Mouse (Mus musculus) testis, postnatal 14 days (tissue): ENCODE measurements at regions not wholly inside any gene's neighbourhood (a gene's known extent, or its start where the extent isn't known, plus 50 kb on each side); places are given as distances from the start of the nearest gene placed in this dataset.

Source experiments
- DNase-seq: peaks from one replicate; pipeline ENCODE4 v3.0.0; 2021; ENCODE audit warnings: low spot score

DNA sequence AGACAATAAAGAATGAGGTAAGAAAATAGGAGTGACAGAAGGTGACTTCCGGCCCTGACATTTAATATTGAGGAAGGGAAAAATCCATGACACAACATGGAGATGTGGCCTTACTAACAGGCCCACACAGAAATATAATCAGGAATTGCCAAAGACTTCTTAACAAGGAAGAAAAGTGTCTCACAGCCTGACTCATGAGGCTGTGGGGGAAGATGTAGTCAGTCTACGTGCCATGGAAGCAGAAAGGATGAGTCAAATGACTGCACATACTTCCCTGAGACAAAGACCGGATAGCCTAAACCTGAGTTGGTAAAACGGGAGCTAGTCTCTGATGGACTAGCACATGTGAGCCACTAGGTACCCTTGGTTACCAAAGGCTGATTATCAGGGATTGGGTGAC lies 257.4 kb upstream of the Spred2 start:
- DNase-seq, result no peak

GRCm38 (mm10) chr11:19670853-19671530 lies 253.2 kb upstream of the Spred2 start:
- DNase-seq, result peak; percentile 6

GRCm38 (mm10) chr11:19673012-19673411 lies 251.2 kb upstream of the Spred2 start:
- DNase-seq, result no peak

DNA sequence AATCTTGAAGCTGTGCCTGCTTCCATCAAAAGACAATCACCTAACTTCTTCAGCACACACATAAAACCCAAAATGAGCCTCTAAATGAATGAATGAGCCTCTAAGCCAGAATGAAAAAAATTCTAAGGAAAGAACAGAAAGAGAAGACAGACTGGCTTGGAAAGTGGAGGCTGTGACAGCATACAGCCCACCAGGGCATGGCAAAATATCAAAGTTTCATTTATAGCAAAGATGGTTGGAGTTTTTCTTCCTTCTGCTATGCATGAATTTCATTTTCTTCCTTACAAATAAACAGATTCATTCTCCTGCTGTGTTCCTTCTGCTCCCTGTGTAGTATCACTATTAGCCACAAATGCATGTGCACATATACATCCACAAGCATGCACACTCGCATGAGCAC lies 247.7 kb upstream of the Spred2 start:
- DNase-seq, result no peak

DNA sequence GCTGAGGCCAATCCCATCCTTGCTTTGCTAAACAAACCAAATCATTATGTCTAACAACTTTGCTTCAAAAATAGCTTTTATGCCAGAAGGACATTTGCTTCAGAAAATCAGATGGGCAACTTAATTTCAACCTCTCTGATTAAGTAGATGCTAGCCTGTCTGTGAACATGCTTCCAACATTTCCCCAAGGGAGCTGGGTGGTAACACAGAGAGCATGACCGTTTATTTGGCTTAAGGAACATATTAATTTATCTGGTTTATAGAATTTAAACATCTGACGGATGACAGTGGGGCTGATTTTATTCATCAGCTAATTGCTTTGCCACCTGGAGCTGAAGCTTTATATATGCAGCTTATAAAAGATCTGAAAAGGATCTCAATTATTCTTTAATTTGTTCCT lies 245.1 kb upstream of the Spred2 start:
- DNase-seq, result no peak

- DNase-seq, result no peak
These were observed 244.5 kb upstream of the Spred2 start for GRCm38 (mm10) chr11:19679669-19680068.

DNA sequence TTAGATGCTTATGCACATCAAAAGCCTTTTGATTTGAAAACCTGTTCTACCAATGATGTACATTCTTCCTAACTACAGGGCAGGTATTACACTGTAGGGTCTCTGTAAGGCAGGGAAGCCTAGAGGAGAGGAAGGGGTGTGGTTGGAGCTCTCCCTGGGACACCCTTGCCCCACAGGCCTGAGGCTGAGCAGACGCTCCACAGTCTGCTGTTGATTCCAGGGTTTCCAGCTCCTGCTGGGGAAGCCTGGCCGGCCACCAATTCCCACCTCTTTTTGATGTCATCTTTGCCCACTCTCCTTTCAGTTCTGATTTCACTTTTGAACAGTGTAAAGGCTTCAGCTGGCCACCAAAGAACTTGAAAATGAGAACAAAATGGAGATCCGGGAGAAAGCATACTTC lies 223.0 kb upstream of the Spred2 start:
- no peak for DNase-seq

GRCm38 (mm10) chr11:19708821-19709220 lies 215.4 kb upstream of the Spred2 start:
- no peak for DNase-seq

GRCm38 (mm10) chr11:19709337-19709736 lies 214.8 kb upstream of the Spred2 start:
- no peak for DNase-seq

- DNase-seq, result no peak
These were observed 211.1 kb upstream of the Spred2 start for GRCm38 (mm10) chr11:19713091-19713490.

DNA sequence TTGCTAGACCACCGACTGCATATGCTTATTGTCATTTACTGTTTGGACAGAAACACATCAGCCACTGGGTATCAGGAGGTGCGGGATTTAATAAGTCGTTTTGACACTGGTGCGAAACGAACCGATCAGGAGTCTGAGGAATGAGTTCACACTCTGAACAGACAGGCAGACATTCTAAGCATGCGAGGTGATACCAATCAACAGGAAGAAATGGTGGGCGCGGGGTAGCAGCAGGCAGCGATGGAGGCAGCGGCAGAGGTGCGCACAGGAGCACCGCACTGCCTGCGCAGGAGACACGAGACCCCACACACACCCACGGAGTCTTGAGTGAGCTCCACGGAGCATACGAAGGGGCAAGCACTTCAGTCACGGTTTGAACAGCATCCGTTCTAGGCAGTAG lies 210.6 kb upstream of the Spred2 start:
- no peak for DNase-seq

- no peak for DNase-seq
These were observed 210.0 kb upstream of the Spred2 start for GRCm38 (mm10) chr11:19714211-19714610.

GRCm38 (mm10) chr11:19714888-19715595 lies 209.1 kb upstream of the Spred2 start:
- DNase-seq, result no peak

GRCm38 (mm10) chr11:19718165-19718564 lies 206.0 kb upstream of the Spred2 start:
- DNase-seq, result no peak

GRCm38 (mm10) chr11:19729031-19729430 lies 195.1 kb upstream of the Spred2 start:
- no peak for DNase-seq

DNA sequence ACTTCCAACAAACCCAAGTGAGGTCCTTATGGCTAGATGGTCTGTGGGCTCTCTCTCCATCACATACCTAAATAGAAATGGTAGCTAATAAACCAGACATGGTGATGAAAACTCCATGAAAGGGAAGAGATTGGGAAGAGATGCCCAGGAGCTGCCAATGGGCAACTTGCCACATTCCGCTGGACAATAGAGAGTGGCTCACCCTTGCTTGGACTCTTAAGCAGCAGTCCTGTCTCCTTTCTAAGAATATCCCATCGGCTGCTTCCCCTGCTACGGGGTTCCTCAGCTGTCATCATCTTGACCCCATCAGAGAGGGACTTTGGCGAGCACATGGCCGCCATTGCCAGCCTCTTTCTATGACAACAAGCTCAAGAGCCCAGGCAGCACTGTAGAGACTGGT lies 193.4 kb upstream of the Spred2 start:
- DNase-seq, result no peak

DNA sequence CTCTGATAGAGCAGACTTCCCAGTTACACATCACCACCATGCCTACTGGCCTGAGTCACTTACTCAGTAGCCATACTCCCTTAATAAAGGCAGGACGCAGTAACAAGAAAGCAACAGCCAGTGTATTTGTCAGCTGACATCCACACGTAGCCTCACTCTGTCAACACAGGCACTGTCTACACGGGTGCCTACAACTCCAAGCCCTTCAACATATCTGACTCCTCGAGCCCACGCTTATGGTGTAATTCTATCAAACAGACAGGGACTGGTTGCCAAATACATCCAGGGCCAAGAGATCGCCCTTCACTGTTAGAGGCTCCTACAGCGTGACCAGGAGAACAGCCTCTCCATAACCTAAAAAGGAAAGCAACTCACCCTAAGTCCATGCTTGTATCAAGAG lies 188.1 kb upstream of the Spred2 start:
- DNase-seq, result no peak

DNA sequence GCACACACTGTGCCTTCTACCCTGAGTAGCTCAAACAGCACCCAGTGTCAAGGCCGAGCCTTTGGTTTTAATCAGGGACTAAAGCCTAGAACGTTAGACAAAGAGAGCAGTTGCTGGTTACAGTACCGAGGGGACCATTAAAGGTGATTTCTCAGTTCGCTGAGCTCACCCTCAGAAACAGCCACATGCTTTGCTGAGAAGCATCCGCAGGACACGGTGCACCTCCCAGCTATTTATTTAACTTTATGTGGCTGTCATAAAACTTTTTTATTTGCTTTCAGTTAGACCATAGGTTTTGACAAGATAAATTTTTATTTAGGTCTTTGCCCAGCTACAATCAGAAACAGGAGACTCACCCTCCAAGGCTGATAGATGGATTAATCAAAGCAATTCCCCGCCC lies 187.2 kb upstream of the Spred2 start:
- DNase-seq, result no peak

DNA sequence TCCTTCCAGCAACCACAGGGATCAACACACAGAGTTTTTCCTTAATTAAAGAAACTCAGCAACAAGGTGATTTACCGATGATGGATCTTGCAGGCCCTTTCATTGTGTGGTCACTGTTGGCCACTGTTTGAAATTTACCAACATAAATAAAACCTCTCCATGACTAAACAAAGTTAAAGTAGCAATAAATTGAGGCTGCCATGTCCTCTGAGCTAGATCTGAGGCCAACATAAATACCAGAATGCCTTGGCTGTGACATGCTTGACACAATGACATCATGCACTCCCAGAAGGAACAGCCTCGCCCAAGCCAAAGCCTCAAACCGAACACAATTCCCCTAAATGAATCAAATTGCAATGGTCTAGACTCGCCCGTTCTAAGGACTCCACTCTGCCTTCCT lies 186.8 kb upstream of the Spred2 start:
- no peak for DNase-seq

DNA sequence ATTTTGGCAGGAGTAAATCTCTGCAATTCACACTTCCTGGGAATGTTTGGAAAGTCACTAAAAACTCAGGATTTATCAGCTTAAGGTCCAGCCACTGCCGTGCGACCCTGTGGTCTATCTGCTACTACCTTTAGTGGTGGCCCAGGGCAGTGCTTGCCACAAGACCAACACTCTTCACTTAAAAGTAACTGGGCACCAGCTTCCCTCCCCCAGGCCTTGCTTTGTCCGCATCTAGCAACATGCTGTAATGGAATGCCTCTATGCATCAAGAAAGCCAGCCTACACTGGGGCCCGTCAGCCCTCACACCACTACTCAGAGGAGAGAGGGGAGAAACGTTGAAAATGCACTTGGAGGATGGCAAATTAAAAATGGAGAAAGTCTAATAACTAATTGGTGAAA lies 186.4 kb upstream of the Spred2 start:
- no peak for DNase-seq

- DNase-seq, result no peak
These were observed 184.5 kb upstream of the Spred2 start for GRCm38 (mm10) chr11:19739527-19740151.

DNA sequence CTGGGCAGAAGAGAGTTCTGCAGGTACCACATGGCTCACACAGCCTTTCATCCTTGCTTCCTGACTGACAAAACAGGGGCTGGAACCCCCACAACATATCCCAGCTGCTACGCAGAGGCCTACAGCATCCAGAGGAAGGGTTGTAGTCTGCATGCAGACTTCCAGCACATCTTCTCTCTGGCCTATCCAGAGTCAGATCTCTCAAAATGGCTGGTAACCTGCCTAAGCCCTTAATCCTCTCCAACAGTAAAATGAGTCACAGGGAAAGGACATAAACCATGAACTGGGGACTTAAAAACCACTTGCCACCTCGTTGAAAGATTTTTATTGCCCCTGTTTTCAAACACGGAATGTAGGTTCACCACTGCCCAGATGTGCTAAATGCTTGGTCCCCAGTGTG lies 183.6 kb upstream of the Spred2 start:
- no peak for DNase-seq
